Mouse (Mus musculus): ENCODE data around the gene Olfr1413. TPM values are rescaled to one million over a fixed set of nuclear protein-coding genes. Genes with fewer than 3 reads are reported as not detected.

Olfr1413 gene
- polyA plus RNA-seq, 1 experiment from 2014 or later: not detected

DNA sequence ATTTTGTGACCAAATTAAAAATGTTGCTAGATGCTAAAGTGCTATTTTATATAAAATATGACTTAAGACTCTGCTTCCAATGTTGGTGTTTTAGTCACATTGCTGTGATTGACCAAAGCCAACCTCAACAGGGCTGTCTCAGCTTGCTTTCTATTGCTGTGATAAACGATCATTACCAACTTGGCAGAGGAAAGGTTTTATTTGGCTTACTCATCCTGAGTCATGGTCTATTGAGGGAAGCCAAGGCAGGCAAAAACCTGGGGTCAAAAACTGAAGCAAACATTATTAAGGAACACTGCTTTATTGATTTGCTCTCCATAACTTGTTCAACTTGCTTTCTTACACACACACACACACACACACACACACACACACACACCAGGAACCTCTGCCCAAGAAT, 44.9 kb downstream of the Olfr1413 start:
- no peaks in the 10 kb centered on the region for H3K36me3 ChIP-seq (replicated peaks)
- no peak overlapping the region for H3K4me3 ChIP-seq
- DNase-seq (ENCODE audit: extremely low spot score, low spot score): no peak
- no peaks in the 10 kb centered on the region for H3K4me1 ChIP-seq
- WGBS: 83% methylated on average over 1 of the region's 1 CpGs
- H3K27me3 ChIP-seq (ENCODE audit: poor library complexity, severe bottlenecking): no peaks in the 10 kb centered on the region; the same call in 1 of the 2 replicates
- H3K9me3 ChIP-seq: no peaks in the 10 kb centered on the region
- no peak overlapping the region for H3K27ac ChIP-seq

DNA sequence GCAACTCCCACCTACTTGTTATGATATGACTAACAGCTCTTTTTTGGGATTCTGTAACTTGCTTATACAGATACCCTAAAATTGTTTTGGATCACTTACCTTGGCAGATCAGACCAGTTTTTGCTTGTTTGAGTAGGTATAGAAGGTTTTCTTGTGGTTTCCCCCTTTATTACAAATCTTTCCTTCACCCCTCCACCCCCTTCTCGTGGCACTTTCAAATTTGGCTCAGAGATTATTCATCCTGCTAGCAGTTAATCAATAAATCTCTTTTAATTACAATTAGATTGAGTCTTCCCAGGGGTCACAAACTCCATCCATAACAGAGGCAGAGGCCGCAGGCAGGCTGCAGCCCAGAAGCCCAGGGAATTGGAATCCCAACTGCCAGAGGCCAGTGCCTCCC, 46.4 kb downstream of the Olfr1413 start, which contains the start of gene Olfr12:
Gene Olfr12, plus strand, starts transcription at position 301 of the 400 bp plus-strand sequence.
- DNase-seq (ENCODE audit: extremely low spot score, low spot score): no peak
- Histone ChIP-seq H3K36me3 (replicated peaks) (no peaks in the 10 kb centered on the region), H3K4me3 (no peak within 1 kb of the TSS), H3K9me3 (no peaks in the 10 kb centered on the region), H3K27me3 (ENCODE audit: poor library complexity, severe bottlenecking) (no peaks in the 10 kb centered on the region), H3K4me1 (no peaks in the 10 kb centered on the region), H3K27ac (no peak within 1 kb of the TSS)
- WGBS: 70% methylated on average over 2 of the region's 2 CpGs

DNA sequence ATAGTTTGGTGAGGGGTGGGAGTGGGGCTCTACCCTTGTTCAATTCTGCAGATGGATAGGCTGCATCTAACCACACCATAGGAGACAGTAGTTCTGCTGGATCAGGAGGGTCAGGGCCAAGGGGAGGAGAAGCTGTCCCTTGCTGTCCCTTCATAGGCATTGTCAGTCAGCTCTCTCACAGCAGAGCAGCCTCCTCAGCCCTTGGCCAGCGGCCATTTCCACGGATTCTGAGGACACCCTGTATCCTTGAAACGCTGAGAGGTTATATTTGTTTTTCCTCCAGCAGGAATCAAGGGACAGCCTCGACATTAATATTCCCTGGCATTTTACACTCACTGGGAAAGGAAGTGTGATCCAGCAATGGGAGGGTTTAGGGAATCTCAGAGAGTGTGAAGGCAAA, 47.2 kb downstream of the Olfr1413 start:
- Histone ChIP-seq H3K36me3 (replicated peaks) (no peaks in the 10 kb centered on the region), H3K27me3 (ENCODE audit: poor library complexity, severe bottlenecking) (no peaks in the 10 kb centered on the region), H3K4me3 (no peak overlapping the region), H3K9me3 (no peaks in the 10 kb centered on the region), H3K27ac (no peak overlapping the region), H3K4me1 (no peaks in the 10 kb centered on the region)
- no peak for DNase-seq (ENCODE audit: extremely low spot score, low spot score)
- 82% methylated on average over 4 of the region's 4 CpGs for WGBS

Other genes starting within 250 kb of the Olfr1413 start
- gene Ndufa10, start 97.5 kb upstream of the Olfr1413 start, polyA plus RNA-seq (2016; fragmentation: Nextera tagmentation; extraction: Ambion mirVana): 301 and 314 TPM in 2 replicates
- gene Olfr1416, start 86.2 kb upstream of the Olfr1413 start, polyA plus RNA-seq (2016; fragmentation: Nextera tagmentation; extraction: Ambion mirVana): not detected in 2 replicates
- gene Olfr1415, start 75.2 kb upstream of the Olfr1413 start, polyA plus RNA-seq (2016; fragmentation: Nextera tagmentation; extraction: Ambion mirVana): not detected in 2 replicates
- not detected in 2 replicates for gene Olfr1414, start 52.7 kb upstream of the Olfr1413 start, polyA plus RNA-seq (2016; fragmentation: Nextera tagmentation; extraction: Ambion mirVana)
- not detected in 2 replicates for gene Olfr1412, start 14.5 kb downstream of the Olfr1413 start, polyA plus RNA-seq (2016; fragmentation: Nextera tagmentation; extraction: Ambion mirVana)
- gene Olfr1411, start 23.1 kb downstream of the Olfr1413 start, polyA plus RNA-seq (2016; fragmentation: Nextera tagmentation; extraction: Ambion mirVana): not detected in 2 replicates
- gene Olfr1410, start 34.5 kb downstream of the Olfr1413 start, polyA plus RNA-seq (2016; fragmentation: Nextera tagmentation; extraction: Ambion mirVana): not detected in 2 replicates
- not detected in 2 replicates for gene Olfr12, start 46.5 kb downstream of the Olfr1413 start, polyA plus RNA-seq (2016; fragmentation: Nextera tagmentation; extraction: Ambion mirVana)
- 324 and 343 TPM in 2 replicates for gene Cops9, start 70.7 kb downstream of the Olfr1413 start, polyA plus RNA-seq (2016; fragmentation: Nextera tagmentation; extraction: Ambion mirVana)
- gene Otos, start 77.5 kb downstream of the Olfr1413 start, polyA plus RNA-seq (2016; fragmentation: Nextera tagmentation; extraction: Ambion mirVana): 0.25 TPM in 1 of 2 replicates, not detected in the other